Mouse (Mus musculus) kidney, postnatal 25 days (tissue): ENCODE data around the gene Gm20696.

Source experiments
- DNase-seq, 2 experiments: peaks; one replicate each; pipeline ENCODE4 v3.0.0; 2021; ENCODE audit warnings: mixed read lengths in 2 of 2

Gene Gm20696

GRCm38 (mm10) chr6:99347836-99348235 is 318.8 kb downstream of the Gm20696 start:
- DNase-seq = no peak

DNA sequence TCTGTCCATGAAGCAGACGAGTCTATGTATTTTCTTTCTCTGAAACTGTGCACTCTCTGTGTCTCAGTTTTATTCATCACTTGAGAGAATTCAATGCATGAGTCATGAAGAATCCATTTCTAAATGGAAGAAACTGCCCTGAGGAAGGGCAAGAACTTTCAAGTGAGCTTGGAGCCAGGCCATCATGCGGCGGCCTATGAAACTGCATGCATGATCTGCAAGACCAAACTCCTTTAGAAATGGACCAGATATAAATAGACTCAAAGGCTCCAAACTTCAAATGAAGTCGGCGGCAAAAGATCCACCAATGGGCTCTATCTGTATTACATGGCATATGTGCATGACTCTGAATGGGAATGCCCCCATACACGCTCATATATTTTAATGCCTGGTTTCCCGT is 321.6 kb downstream of the Gm20696 start:
- DNase-seq = no peak

GRCm38 (mm10) chr6:99344357-99344756 is 322.2 kb downstream of the Gm20696 start:
- no peak for DNase-seq

DNA sequence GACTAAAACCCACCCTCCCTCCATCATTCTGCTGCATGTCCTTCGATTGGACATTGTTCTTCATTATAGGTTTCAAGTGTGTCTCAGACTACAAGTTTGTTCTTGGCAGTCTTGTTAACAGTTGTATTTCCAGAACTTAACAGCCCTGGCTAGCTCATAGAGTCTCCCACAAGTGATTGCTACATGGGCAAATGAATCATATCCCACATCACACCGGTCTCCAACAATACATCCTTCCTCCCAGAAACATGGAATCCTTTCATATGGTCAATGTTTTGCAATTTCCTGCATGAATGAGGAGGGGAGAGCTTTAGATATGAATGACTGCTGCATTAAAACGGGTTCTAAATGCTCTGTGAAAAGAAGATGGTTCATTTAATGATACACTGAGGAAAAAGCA is 322.8 kb downstream of the Gm20696 start:
- no peak for DNase-seq

DNA sequence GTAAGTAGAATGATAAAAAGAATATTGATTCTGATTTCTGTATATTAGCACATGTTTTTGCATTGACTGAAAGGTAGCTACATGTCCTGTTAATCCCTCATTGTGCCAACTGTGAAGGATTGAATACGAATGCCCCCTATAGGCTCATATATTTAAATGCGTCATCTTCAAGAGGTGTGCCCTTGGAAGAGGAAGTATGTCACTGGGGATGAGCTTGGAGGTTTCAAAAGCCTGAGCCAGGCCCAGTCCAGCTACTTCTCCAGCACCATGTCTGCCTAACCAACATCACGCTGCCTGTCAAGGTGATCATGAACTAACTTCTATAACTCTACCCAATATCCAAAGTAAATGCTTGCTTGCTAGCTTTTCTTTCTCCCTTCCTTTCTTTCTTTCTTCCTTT is 324.2 kb downstream of the Gm20696 start:
- no peak for DNase-seq

GRCm38 (mm10) chr6:99340902-99341301 is 325.7 kb downstream of the Gm20696 start:
- DNase-seq = no peak

- no peak for DNase-seq
Measured at GRCm38 (mm10) chr6:99339986-99340721, 326.4 kb downstream of the Gm20696 start.

DNA sequence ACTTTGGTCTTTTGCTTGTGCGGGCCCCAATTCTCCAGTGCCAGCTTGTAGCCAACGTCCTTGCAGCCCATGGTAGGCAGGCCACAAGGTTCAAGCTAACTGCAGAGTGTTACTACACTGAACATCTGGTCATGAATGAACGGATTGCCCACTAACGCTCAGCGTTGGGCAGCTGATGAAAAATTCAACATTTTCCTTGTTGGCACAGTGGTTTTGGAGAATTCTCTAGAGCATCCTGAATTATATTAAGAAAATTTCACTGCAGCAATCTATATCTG is 327.3 kb downstream of the Gm20696 start:
- no peak for DNase-seq

- no peak for DNase-seq
Measured at GRCm38 (mm10) chr6:99338593-99339342, 327.8 kb downstream of the Gm20696 start.

DNA sequence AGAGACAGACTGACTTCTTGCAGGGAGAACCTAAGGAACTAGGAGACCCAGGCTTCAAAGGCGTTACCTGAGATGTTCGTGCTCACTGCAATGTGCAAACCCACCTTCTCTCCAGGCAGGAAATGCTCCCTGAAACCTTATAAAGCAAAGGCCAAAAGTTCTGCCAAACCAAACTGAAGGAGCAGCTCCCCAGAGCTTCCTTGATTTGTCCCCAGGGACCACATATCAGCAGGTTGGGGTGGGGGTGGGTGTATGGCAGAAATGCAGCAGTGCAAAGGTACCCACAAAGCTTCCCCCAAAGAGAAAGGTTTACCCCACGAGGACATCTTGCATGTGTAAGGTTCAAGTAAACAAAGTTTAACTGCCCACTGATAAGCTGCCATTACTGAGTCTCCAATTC is 328.4 kb downstream of the Gm20696 start:
- no peak for DNase-seq

GRCm38 (mm10) chr6:99337575-99337974 is 329.0 kb downstream of the Gm20696 start:
- DNase-seq = peak; percentile 29 to 46

DNA sequence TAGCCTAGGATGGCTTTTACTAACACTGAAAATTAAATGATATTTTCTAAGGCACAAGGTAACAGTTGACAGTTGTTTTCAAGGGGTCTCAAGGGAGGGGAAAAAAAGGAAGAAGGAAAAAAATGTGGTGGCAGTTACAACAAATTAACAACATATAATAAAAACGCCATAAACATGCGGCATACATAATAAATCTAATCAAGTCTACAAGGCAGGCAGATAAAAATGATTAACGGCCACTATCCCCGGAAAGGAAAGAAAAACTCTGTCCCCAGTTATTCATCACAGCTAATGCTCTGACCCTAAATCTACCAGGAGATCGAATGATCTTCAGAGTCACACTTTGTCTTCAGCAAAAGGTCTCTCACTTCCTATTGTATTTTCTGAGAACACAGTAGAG is 330.4 kb downstream of the Gm20696 start:
- DNase-seq = no peak

DNA sequence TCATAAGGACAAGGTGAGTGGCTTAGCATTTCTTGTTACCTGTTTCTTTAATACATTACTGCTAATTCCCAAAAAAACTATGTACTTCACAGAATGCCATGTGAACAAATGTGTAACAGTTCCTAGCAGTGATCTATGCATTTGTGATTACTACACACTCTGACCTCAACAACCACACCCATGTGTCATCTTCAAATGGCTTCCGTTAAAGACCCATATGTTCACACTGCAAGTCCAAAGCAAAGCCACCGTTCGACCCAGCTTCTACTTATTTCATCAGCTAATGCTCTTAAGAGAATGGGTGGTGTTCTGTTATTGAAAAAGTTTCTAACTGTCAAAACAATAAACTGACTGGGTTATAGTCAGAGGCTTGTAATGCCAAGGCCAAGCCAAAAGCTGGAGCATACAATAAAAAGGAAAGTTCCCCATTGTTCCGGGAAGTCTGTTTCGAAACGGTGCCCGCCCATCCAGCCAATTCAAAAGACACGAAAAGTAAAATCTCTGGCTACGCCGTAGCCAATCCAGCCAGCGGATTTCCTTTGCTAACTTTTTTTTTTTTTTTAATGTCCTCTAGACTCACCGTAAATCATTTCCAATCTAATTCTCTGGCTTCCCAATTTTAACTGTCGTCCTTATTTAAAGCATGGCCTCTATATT is 331.3 kb downstream of the Gm20696 start:
- peak; percentile 38 to 68 for DNase-seq

DNA sequence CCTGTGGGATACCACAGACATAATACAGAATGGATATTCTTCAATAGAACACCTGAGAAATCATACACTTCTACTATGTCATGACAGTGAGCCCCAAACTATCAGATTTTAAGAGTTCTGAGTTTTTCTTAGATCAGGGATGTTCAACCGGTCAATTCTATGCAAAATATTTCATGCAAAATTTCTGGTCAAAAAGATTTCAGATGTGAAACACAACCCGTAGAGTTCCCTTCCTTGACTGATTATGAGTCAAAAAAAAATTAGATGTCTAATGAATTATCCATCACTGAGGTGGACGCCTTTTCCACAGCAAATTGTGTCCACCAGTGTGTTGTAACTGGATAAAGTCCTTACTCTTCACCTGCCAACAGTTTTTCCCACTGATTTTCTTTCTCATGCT is 332.3 kb downstream of the Gm20696 start:
- no peak for DNase-seq

DNA sequence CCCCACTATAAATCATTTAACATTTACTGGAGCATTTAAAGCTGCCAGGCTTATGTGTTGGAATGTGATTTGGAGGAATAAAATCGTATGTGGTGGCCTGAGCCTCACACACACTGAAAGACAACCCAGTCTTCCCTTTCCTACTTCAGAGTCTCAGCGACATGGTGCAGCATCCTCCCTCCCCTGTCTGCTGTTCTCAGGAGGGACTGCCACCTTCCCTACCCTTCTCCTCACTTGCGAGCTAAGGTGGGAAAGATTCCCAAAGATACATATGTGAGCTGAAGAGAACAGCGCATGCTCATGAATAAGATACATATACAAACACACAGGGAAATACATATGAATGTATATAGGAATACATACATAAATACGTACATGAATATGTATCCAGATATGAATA is 333.5 kb downstream of the Gm20696 start:
- DNase-seq = no peak

- no peak for DNase-seq
Measured at GRCm38 (mm10) chr6:99330169-99330568, 336.4 kb downstream of the Gm20696 start.

GRCm38 (mm10) chr6:99328634-99329033 is 338.0 kb downstream of the Gm20696 start:
- no peak for DNase-seq

DNA sequence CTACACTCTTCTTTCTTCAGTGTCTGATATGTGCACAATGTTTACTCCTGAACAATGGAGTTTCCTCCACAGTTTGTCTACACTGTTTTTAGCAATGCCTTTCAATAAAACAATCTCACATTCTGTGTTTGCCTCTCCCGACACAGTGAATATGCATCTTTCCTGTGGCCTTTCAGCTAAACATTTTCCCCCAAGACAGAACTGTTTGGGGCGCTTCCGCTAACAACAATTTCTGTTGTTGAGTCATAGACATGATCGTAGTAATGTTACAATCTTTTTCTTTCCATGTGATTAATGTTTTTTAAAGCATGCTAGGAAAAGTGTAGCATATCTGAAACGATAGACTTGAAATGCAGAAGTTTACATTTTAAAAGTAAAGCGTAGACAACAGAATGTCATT is 338.5 kb downstream of the Gm20696 start:
- no peak for DNase-seq

DNA sequence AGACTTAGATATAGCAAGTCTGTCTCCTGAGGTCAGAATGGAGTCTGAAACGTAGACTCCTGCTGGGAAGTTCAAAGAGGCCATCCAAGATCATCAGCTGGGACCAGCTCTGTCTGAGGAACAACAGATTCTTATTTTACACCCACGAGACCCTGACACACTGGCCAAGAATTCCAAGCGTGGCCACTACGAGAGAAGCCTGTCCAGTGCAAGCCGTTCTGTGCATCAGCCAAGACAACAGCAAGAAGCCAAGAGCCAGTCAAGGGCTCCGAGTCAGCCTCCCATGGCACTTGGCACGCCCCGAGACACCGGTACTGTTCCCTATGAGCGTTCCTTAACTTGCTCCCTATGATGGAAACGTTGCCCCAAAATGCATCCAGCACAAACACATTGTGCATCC is 338.9 kb downstream of the Gm20696 start:
- DNase-seq = peak in 1 of 2 experiments; percentile 41

DNA sequence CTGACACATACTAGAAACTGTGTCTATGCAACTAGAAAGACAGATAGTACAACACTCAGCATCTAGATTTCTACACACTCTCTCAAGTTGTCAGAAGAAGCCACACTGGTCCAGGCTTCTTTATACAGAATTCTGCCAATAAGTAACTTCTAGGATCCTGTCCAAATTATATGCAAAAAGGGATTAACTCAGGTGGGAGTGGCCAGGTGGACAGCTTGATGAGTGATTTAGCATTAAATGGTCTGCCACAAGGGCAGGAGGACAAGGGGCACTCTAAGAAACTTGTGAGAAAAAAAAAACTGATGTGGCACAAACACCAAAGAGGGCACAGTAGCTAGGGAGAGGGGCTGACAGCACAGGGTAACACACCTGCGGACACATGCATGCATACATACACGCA is 340.7 kb downstream of the Gm20696 start:
- DNase-seq = peak; percentile 55 to 56

GRCm38 (mm10) chr6:99325461-99325860 is 341.1 kb downstream of the Gm20696 start:
- DNase-seq = no peak

DNA sequence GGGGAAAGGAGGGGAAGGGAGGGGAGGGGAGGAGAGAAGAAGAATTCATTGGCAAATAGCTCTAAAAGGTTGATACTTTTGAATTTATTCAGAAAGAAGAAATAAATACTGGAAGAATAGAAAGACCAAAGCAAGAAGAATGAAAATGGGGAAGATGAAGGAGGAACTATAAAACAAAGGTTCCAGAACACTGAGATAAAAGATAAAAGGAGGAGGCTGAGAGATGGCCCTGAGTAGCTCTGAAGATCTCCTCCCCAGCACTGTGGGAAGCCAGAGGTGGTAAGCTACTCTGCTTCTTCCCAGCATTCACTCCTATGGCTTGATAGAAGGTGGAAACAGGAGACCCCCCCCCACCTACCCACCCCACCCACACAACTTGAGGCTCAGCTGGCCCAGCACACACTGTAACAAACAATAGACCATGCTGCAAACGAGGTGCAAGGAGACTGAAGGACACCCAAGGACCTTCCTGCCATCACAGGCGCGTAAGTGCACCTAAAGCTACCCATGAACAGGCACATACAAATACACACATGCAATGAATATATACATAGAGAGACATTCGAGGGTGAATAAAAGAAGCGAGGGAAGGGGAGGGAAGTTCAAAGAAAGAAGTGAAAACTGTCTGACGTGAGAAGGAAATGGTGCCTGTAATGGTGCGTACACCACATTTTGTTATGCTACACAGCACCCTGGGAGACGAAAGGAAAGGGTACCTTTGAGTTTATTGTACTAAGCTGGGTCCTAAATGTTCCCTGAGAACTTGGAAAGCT is 344.3 kb downstream of the Gm20696 start:
- no peak for DNase-seq

- DNase-seq = no peak
Measured at GRCm38 (mm10) chr6:99320444-99320843, 346.2 kb downstream of the Gm20696 start.
